Mouse (Mus musculus) small intestine, adult 2 months (tissue): Measurements from ENCODE around the gene Trappc10.

Source experiments
- CTCF ChIP-seq: fragments of 200-500 bp; IDR thresholded peaks from 2 replicates; pipeline ENCODE4 v1.5.1; 2012; ENCODE audit warnings: low read depth, mild to moderate bottlenecking, control low read depth, inconsistent platforms, low read length, moderate library complexity, mixed read lengths; ENCODE audit not compliant: insufficient replicate concordance, insufficient read length; ENCODE audit errors: extremely low read depth
- POLR2A ChIP-seq: fragments of 200-500 bp; IDR thresholded peaks from 2 replicates; pipeline ENCODE4 v1.6.1; 2012; ENCODE audit warnings: low read depth, mild to moderate bottlenecking, control low read depth, inconsistent platforms, low read length, moderate library complexity

GRCm38 (mm10) chr10:78156926-78157325 lies 87.5 kb downstream of the Trappc10 start:
- TF ChIP-seq CTCF (no peak), POLR2A (no peak)
